Mouse (Mus musculus): Measurements from ENCODE around the gene Fam186a. TPM values are rescaled to one million over a fixed set of nuclear protein-coding genes. Genes with fewer than 3 reads are reported as not detected.
"Not testable (repeated sequence)": the region's sequence is repeated elsewhere in the genome, so short reads cannot be mapped to it uniquely, and the experiment has no call there.

The Fam186a gene
- polyA plus RNA-seq (2015; fragmentation: Nextera tagmentation; extraction: Ambion mirVana), result 0.02 TPM in 1 of 2 replicates, not detected in the other

DNA sequence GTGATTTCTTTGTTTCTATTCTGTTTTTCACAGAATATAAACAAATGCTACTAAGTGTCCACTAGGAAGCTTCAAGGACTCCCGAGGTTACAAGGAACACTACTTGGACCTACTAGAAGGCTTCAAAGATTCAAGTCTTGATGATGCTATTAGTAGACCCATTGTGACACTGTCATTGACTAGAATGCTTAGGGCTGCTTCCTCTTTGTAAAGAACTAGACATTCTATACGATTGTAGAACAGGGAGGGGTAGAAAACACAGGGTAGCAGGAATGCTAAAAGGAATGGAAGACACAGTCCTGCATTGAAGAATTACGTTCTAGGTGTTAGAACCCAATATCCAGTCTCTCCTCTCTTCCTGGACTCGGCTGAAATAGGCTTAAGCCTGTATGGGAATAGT lies at the start of gene Fam186a:
Fam186a (minus strand) TSS at position 101 of the 400 bp plus-strand sequence.
- no peaks in the 10 kb centered on the region for H3K9me3 ChIP-seq (replicated peaks; ENCODE audit: control insufficient read depth, low read length, poor library complexity, severe bottlenecking)
- no peak within 1 kb of the TSS for H3K4me3 ChIP-seq (ENCODE audit: low read depth, low read length)
- H3K27me3 ChIP-seq (ENCODE audit: control insufficient read depth, insufficient read depth, low read depth, low read length), result no peaks in the 10 kb centered on the region
- no peak within 1 kb of the TSS for H3K9ac ChIP-seq (ENCODE audit: low read depth, low read length)
- no peaks in the 10 kb centered on the region for H3K36me3 ChIP-seq (ENCODE audit: control insufficient read depth, insufficient read depth, low read length)
- WGBS, result 76% methylated on average over 4 of the region's 4 CpGs
- no peaks in the 10 kb centered on the region for H3K4me1 ChIP-seq (ENCODE audit: control insufficient read depth, insufficient read depth, low read length)
- ATAC-seq, result no peak
- no peak within 1 kb of the TSS for H3K27ac ChIP-seq (ENCODE audit: low read length)
- H3K4me2 ChIP-seq (ENCODE audit: low read length), result no peak within 1 kb of the TSS

DNA sequence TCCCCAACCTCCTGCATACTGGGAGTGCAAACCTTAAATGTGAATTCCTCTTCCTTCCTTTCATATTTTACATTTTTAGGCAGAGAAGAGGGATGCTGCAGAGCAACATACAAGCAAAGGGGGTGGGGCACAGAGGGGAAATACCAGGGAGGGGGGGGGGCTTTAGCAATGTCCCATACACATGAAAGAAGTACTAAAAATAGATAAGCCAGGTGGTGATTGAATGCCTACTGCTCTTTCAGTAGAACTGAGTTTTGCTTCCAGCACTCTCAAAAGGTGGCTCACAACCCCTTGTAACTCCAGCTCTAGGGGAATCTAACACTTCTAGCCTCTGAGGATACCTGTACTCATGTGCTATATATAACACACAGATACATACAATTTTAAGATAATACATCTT lies 39.3 kb upstream of the Fam186a start:
- Histone ChIP-seq H3K27ac (ENCODE audit: low read length) (no peak overlapping the region), H3K4me2 (ENCODE audit: low read length) (no peak overlapping the region), H3K27me3 (ENCODE audit: control insufficient read depth, insufficient read depth, low read depth, low read length) (no peaks in the 10 kb centered on the region), H3K36me3 (ENCODE audit: control insufficient read depth, insufficient read depth, low read length) (peaks cover 34% of the 10 kb centered on the region), H3K9me3 (replicated peaks; ENCODE audit: control insufficient read depth, low read length, poor library complexity, severe bottlenecking) (no peaks in the 10 kb centered on the region), H3K4me1 (ENCODE audit: control insufficient read depth, insufficient read depth, low read length) (no peaks in the 10 kb centered on the region), H3K9ac (ENCODE audit: low read depth, low read length) (no peak overlapping the region), H3K4me3 (ENCODE audit: low read depth, low read length) (no peak overlapping the region)
- ATAC-seq, result no peak

DNA sequence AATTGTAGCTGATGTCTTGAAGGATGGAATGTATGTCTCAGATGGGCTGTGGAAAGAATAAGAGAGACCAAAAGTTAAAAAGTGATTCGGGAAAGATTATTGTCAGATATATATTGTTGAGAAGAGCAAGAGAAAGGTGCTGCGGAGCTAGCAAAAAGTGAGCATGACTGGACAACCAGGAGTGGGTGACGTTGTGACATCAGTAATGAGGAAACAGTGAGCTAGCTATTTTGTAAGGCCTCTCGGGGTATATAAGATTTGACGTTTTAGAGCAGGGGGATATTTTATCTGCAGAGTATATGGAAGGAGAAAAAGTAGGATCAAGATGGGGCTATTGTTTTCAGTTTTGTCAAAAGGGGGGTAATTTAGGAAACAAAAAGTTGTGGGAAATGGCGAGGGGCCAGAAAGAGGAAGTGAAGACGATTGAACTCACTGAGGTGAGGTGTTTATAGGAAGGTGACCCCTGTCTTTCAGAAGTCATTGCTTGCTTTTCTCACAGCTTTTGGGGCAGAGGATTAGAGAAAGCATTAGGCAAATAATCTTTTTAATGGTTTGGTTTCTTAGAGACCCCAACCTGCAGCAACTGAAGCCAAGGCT lies 37.9 kb upstream of the Fam186a start:
- peaks cover 32% of the 10 kb centered on the region for H3K36me3 ChIP-seq (ENCODE audit: control insufficient read depth, insufficient read depth, low read length)
- no peaks in the 10 kb centered on the region for H3K4me1 ChIP-seq (ENCODE audit: control insufficient read depth, insufficient read depth, low read length)
- no peaks in the 10 kb centered on the region for H3K9me3 ChIP-seq (replicated peaks; ENCODE audit: control insufficient read depth, low read length, poor library complexity, severe bottlenecking)
- no peak overlapping the region for H3K27ac ChIP-seq (ENCODE audit: low read length)
- no peak overlapping the region for H3K9ac ChIP-seq (ENCODE audit: low read depth, low read length)
- WGBS, result 92% methylated on average over 7 of the region's 7 CpGs
- no peaks in the 10 kb centered on the region for H3K27me3 ChIP-seq (ENCODE audit: control insufficient read depth, insufficient read depth, low read depth, low read length)
- ATAC-seq, result no peak
- no peak overlapping the region for H3K4me2 ChIP-seq (ENCODE audit: low read length)
- no peak overlapping the region for H3K4me3 ChIP-seq (ENCODE audit: low read depth, low read length)

DNA sequence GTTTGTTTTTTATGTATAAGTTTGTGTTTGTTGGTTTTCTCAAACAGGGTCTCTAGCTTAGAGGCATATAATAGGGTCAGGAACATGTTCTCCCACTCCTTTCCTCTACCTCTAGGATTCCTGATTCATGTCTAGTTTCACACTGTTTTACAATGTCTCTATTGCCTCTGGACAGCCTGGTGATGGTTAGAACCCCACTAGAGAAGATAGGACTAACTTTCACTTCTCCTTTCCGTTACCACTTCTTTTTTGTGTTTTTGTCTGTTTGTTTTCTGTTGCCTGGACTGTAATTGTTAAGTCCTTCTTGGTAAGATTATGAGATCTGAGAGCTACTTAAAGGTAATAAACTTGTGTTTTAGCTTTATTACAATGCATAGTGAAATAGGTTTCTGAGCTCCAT lies 32.5 kb upstream of the Fam186a start:
- Histone ChIP-seq H3K9me3 (replicated peaks; ENCODE audit: control insufficient read depth, low read length, poor library complexity, severe bottlenecking) (no peaks in the 10 kb centered on the region), H3K36me3 (ENCODE audit: control insufficient read depth, insufficient read depth, low read length) (peaks cover 16% of the 10 kb centered on the region), H3K27ac (ENCODE audit: low read length) (no peak overlapping the region), H3K4me2 (ENCODE audit: low read length) (no peak overlapping the region), H3K4me3 (ENCODE audit: low read depth, low read length) (no peak overlapping the region), H3K27me3 (ENCODE audit: control insufficient read depth, insufficient read depth, low read depth, low read length) (no peaks in the 10 kb centered on the region), H3K4me1 (ENCODE audit: control insufficient read depth, insufficient read depth, low read length) (no peaks in the 10 kb centered on the region), H3K9ac (ENCODE audit: low read depth, low read length) (no peak overlapping the region)
- WGBS, result 98% methylated on average over 1 of the region's 1 CpGs
- no peak for ATAC-seq

DNA sequence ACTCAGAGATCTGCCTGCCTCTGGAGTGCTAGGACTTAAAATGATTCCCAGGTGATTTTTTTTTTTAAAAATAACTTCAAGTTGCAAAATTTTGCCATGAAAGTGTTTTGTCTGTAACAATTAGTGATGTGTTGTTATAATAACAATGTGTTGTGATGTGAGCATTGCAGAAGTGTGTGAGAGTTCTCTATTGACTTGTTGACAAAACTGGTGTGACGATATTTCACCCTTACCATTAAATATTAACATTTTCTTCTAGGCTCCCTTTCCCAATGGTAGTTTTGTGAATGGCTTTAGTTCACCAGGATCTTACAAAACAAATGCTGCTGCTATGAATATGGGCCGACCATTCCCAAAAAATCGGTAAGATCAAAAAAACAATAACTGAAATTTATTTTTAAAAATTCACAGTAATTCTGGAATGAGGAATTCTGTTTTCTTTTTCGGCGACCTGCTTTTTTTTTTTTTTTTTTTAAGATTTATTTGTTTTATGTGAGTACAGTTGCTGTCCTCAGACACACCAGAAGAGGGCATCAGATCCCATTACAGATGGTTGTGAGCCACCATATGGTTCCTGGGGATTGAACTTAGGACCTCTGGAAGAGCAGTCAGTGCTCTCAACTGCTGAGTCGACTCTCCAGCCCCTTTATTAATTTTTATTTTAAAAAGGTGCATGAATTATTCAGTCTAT lies 30.4 kb upstream of the Fam186a start:
- no peak overlapping the region for H3K9ac ChIP-seq (ENCODE audit: low read depth, low read length)
- no peaks in the 10 kb centered on the region for H3K9me3 ChIP-seq (replicated peaks; ENCODE audit: control insufficient read depth, low read length, poor library complexity, severe bottlenecking)
- H3K4me1 ChIP-seq (ENCODE audit: control insufficient read depth, insufficient read depth, low read length), result no peaks in the 10 kb centered on the region
- H3K27ac ChIP-seq (ENCODE audit: low read length), result no peak overlapping the region
- no peak for ATAC-seq
- H3K27me3 ChIP-seq (ENCODE audit: control insufficient read depth, insufficient read depth, low read depth, low read length), result no peaks in the 10 kb centered on the region
- H3K4me2 ChIP-seq (ENCODE audit: low read length), result no peak overlapping the region
- 94% methylated on average over 6 of the region's 6 CpGs for WGBS
- H3K36me3 ChIP-seq (ENCODE audit: control insufficient read depth, insufficient read depth, low read length), result peaks cover 17% of the 10 kb centered on the region
- H3K4me3 ChIP-seq (ENCODE audit: low read depth, low read length), result no peak overlapping the region

DNA sequence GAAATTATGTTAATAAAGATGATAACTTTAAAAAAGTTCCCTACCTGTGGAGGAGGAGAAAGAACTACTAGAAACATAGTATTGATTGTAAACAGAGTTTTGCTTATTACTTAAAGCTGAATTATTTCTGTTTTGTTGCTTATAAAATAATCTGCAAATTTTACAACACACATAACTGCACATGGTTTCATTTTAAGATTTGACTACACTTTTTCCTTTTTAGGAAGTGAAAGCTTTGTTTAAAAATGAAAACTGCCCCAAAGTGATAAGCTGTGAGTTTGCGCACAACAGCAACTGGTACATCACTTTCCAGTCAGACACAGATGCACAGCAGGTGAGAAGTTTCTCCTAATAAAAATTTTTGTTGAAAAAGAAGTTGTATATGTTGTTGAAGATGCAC lies 26.2 kb upstream of the Fam186a start:
- no peak overlapping the region for H3K4me3 ChIP-seq (ENCODE audit: low read depth, low read length)
- no peaks in the 10 kb centered on the region for H3K27me3 ChIP-seq (ENCODE audit: control insufficient read depth, insufficient read depth, low read depth, low read length)
- H3K36me3 ChIP-seq (ENCODE audit: control insufficient read depth, insufficient read depth, low read length), result peaks cover 8% of the 10 kb centered on the region
- no peak for ATAC-seq
- no peaks in the 10 kb centered on the region for H3K9me3 ChIP-seq (replicated peaks; ENCODE audit: control insufficient read depth, low read length, poor library complexity, severe bottlenecking)
- no peak overlapping the region for H3K27ac ChIP-seq (ENCODE audit: low read length)
- WGBS, result 100% methylated on average over 1 of the region's 1 CpGs
- H3K9ac ChIP-seq (ENCODE audit: low read depth, low read length), result no peak overlapping the region
- H3K4me1 ChIP-seq (ENCODE audit: control insufficient read depth, insufficient read depth, low read length), result no peaks in the 10 kb centered on the region
- H3K4me2 ChIP-seq (ENCODE audit: low read length), result no peak overlapping the region

DNA sequence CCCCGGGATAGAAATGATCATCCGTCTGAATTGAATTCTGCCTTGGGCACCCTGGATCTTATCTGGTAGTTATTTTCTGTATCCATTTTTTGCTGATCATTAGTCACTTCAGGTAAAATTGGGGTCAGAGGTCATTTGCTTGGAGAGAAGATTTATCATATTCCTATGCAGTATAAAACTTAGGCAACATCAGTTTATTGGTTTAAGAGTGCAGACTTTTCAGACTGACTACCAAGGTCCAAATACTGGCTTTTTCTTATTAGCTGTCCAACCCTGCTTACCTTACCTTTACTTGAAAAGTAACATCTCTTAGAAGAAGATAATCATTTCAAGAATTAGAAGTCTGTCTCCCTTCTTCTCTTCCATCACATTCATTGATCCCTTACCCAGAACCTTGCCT lies 12.9 kb upstream of the Fam186a start:
- Histone ChIP-seq H3K4me3 (ENCODE audit: low read depth, low read length) (no peak overlapping the region), H3K4me1 (ENCODE audit: control insufficient read depth, insufficient read depth, low read length) (0 out of 2 replicates have a peak, but pooled peaks cover 2% of the 10 kb centered on the region), H3K9me3 (replicated peaks; ENCODE audit: control insufficient read depth, low read length, poor library complexity, severe bottlenecking) (no peaks in the 10 kb centered on the region), H3K36me3 (ENCODE audit: control insufficient read depth, insufficient read depth, low read length) (no peaks in the 10 kb centered on the region), H3K27me3 (ENCODE audit: control insufficient read depth, insufficient read depth, low read depth, low read length) (no peaks in the 10 kb centered on the region), H3K4me2 (ENCODE audit: low read length) (no peak overlapping the region), H3K9ac (ENCODE audit: low read depth, low read length) (no peak overlapping the region), H3K27ac (ENCODE audit: low read length) (no peak overlapping the region)
- 90% methylated on average over 2 of the region's 2 CpGs for WGBS
- no peak for ATAC-seq

DNA sequence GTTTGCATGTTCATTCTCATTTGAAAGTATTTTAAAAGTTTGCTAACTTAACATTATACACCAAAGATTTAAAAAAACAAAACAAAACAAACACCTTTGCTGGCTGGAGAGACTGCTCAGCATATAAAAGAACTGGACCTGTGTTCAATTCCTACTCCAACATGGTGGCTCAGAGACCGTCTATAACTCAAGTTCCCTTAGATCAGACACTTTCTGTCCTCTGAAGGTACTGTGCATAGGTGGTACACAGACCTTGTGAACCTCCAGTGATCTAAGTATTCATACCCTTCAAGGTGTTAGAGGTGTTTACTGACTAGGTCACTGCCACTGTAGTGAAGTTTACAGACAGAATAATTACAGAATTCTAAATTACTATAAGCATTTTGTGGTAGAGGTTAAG lies 12.4 kb upstream of the Fam186a start:
- Histone ChIP-seq H3K9me3 (replicated peaks; ENCODE audit: control insufficient read depth, low read length, poor library complexity, severe bottlenecking) (no peaks in the 10 kb centered on the region), H3K4me2 (ENCODE audit: low read length) (no peak overlapping the region), H3K36me3 (ENCODE audit: control insufficient read depth, insufficient read depth, low read length) (no peaks in the 10 kb centered on the region), H3K4me1 (ENCODE audit: control insufficient read depth, insufficient read depth, low read length) (peaks cover 2% of the 10 kb centered on the region; the same call in 1 of the 2 replicates), H3K9ac (ENCODE audit: low read depth, low read length) (no peak overlapping the region), H3K4me3 (ENCODE audit: low read depth, low read length) (no peak overlapping the region), H3K27ac (ENCODE audit: low read length) (no peak overlapping the region), H3K27me3 (ENCODE audit: control insufficient read depth, insufficient read depth, low read depth, low read length) (no peaks in the 10 kb centered on the region)
- no peak for ATAC-seq
- WGBS, result 94% methylated on average over 1 of the region's 1 CpGs

DNA sequence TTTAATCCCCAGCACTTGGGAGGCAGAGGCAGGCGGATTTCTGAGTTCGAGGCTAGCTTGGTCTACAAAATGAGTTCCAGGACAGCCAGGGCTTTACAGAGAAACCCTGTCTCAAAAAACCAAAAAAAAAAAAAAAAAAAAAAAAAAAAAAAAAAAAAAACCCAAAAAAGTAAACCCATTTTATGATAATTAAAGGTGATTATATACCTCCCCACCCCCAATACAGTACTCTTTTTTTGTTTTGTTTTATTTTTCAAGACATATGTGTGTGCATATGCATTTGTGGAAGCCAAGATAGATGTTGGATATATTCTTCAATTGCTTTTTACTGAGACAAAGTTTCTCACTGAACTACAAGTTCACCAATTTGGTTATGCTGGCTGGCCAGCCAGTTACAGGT lies 9.3 kb upstream of the Fam186a start:
- WGBS, result 94% methylated on average over 2 of the region's 2 CpGs
- not testable (repeated sequence) for H3K4me3 ChIP-seq (ENCODE audit: low read depth, low read length)

More for the DNA sequence above, 9.3 kb upstream of the Fam186a start:
- ATAC-seq; H3K27ac ChIP-seq (ENCODE audit: low read length); H3K27me3 ChIP-seq (ENCODE audit: control insufficient read depth, insufficient read depth, low read depth, low read length); H3K9ac ChIP-seq (ENCODE audit: low read depth, low read length); H3K4me1 ChIP-seq (ENCODE audit: control insufficient read depth, insufficient read depth, low read length); H3K36me3 ChIP-seq (ENCODE audit: control insufficient read depth, insufficient read depth, low read length); H3K4me2 ChIP-seq (ENCODE audit: low read length); H3K9me3 ChIP-seq (replicated peaks; ENCODE audit: control insufficient read depth, low read length, poor library complexity, severe bottlenecking): not testable (repeated sequence)
